Mouse (Mus musculus) bone marrow macrophage, adult 2 months (primary cell): Measurements from ENCODE around the gene Lsm14b.

Experiments
- CTCF ChIP-seq: IDR thresholded peaks from 2 replicates; pipeline ENCODE4 v1.5.1; 2012; ENCODE audit warnings: low read depth, mild to moderate bottlenecking, low read length, moderate library complexity
- POLR2A ChIP-seq: IDR thresholded peaks from 2 replicates; pipeline ENCODE4 v1.6.1; 2012; ENCODE audit warnings: mild to moderate bottlenecking, low read depth, low read length, borderline replicate concordance

DNA sequence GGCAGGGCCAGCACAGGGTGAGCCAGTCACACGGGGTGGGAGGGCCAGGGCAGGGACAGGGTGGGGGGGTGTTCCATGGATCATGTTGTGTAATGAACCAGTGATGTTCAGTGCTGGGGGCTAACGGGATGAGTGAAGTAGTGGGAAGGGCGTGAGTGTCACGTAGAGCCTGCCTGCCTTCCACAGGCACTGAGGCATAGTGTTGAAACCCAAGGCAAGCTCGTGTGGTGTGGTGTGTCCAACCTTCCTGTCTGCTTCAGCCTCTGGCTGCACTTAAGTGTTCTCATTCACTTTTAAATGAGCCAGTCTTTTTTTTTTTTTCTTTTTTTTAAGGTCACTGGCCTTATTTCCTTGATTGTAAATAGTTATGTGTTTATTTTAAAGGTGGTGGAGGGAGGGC is 10.0 kb downstream of the Lsm14b start:
- TF ChIP-seq CTCF (no peak), POLR2A (no peak)
